Mouse (Mus musculus) urinary bladder, postnatal 36 days (tissue): ENCODE data around the gene Ift88.
A peak's percentile ranks its signal among the peaks of the same experiment; 100 is the strongest.
"Not testable (repeated sequence)": the region's sequence is repeated elsewhere in the genome, so short reads cannot be mapped to it uniquely, and the experiment has no call there.

ENCODE experiments used
- DNase-seq, 2 experiments: peaks; one replicate each; pipeline ENCODE4 v3.0.0; 2022; ENCODE audit warnings: low spot score in 2 of 2, mixed read lengths in 1 of 2

Ift88 gene

GRCm38 (mm10) chr14:57452516-57452915 is 28.7 kb downstream of the Ift88 start:
- DNase-seq, result no peak

- no peak for DNase-seq
These were observed 36.0 kb downstream of the Ift88 start for GRCm38 (mm10) chr14:57459883-57460282.

- not testable (repeated sequence) for DNase-seq
These were observed 36.5 kb downstream of the Ift88 start for GRCm38 (mm10) chr14:57460326-57460725.

- DNase-seq, result no peak
These were observed 39.0 kb downstream of the Ift88 start for GRCm38 (mm10) chr14:57462871-57463270.

GRCm38 (mm10) chr14:57475057-57475456 is 51.2 kb downstream of the Ift88 start:
- DNase-seq, result no peak

- DNase-seq, result no peak
These were observed 58.4 kb downstream of the Ift88 start for GRCm38 (mm10) chr14:57482262-57482661.

GRCm38 (mm10) chr14:57484183-57484582 is 60.3 kb downstream of the Ift88 start:
- DNase-seq, result no peak

- no peak for DNase-seq
These were observed 65.8 kb downstream of the Ift88 start for GRCm38 (mm10) chr14:57489696-57490095.

GRCm38 (mm10) chr14:57493840-57494239 is 70.0 kb downstream of the Ift88 start:
- DNase-seq, result no peak

GRCm38 (mm10) chr14:57503729-57504128 is 79.9 kb downstream of the Ift88 start:
- DNase-seq, result no peak

GRCm38 (mm10) chr14:57509554-57509953 is 85.7 kb downstream of the Ift88 start:
- no peak for DNase-seq

- DNase-seq, result no peak
These were observed 91.4 kb downstream of the Ift88 start for GRCm38 (mm10) chr14:57515156-57515762.

GRCm38 (mm10) chr14:57517001-57517400 is 93.1 kb downstream of the Ift88 start:
- DNase-seq, result no peak

GRCm38 (mm10) chr14:57523762-57524161 is 99.9 kb downstream of the Ift88 start:
- DNase-seq, result no peak

GRCm38 (mm10) chr14:57524671-57525387 is 101.0 kb downstream of the Ift88 start, which contains the start of gene Il17d:
Il17d (plus strand) TSS chr14:57524777.
- no peak for DNase-seq

GRCm38 (mm10) chr14:57525388-57526049 is 101.7 kb downstream of the Ift88 start:
- DNase-seq, result peak; percentile 70 to 75

- DNase-seq, result no peak
These were observed 102.3 kb downstream of the Ift88 start for GRCm38 (mm10) chr14:57526050-57526623.

GRCm38 (mm10) chr14:57527122-57527521 is 103.3 kb downstream of the Ift88 start:
- DNase-seq, result no peak

GRCm38 (mm10) chr14:57527598-57527997 is 103.7 kb downstream of the Ift88 start:
- no peak for DNase-seq

GRCm38 (mm10) chr14:57529086-57529785 is 105.4 kb downstream of the Ift88 start:
- DNase-seq, result no peak

GRCm38 (mm10) chr14:57529786-57530515 is 106.1 kb downstream of the Ift88 start:
- no peak for DNase-seq
